Mouse (Mus musculus) small intestine, adult 2 months (tissue): ENCODE results near the gene P3h4.

Experiments used
- CTCF ChIP-seq: fragments of 200-500 bp; IDR thresholded peaks from 2 replicates; pipeline ENCODE4 v1.5.1; 2012; ENCODE audit warnings: low read depth, mild to moderate bottlenecking, control low read depth, inconsistent platforms, low read length, moderate library complexity, mixed read lengths; ENCODE audit not compliant: insufficient replicate concordance, insufficient read length; ENCODE audit errors: extremely low read depth
- POLR2A ChIP-seq: fragments of 200-500 bp; IDR thresholded peaks from 2 replicates; pipeline ENCODE4 v1.6.1; 2012; ENCODE audit warnings: low read depth, mild to moderate bottlenecking, control low read depth, inconsistent platforms, low read length, moderate library complexity

GRCm38 (mm10) chr11:100376005-100376404, 38.6 kb downstream of the P3h4 start:
- TF ChIP-seq CTCF (no peak), POLR2A (no peak)
